Mouse (Mus musculus) inflammation-experienced regulatory T-cells, adult 16 weeks (primary cell): Measurements from ENCODE around the gene Gm3015. TPM values are rescaled to one million over a fixed set of nuclear protein-coding genes. Genes with fewer than 3 reads are reported as not detected.

Experiments used
- polyA plus RNA-seq: library from polyadenylated mRNA; unstranded; fragments of 100-300 nt; shearing (Covaris generic); gene quantifications from one replicate; pipeline ENCODE4 v1.2.1, GENCODE M21; 2017

The Gm3015 gene
- polyA plus RNA-seq = not detected

GRCm38 (mm10) chr14:42768721-42769120 lies at the start of gene Gm3015:
TSS of gene Gm3015 (minus strand) at chr14:42768821.

GRCm38 (mm10) chr14:42797887-42798286 lies 29.3 kb upstream of the Gm3015 start, which contains the start of gene Gm10377:
TSS of gene Gm10377 (minus strand) at chr14:42797987.

Other genes with a start within 250 kb of the Gm3015 start
- gene Gm8024, start 244.5 kb downstream of the Gm3015 start, polyA plus RNA-seq = not detected
- gene Gm17124, start 168.9 kb downstream of the Gm3015 start, polyA plus RNA-seq = not detected
- not detected for gene Gm3633, start 126.9 kb downstream of the Gm3015 start, polyA plus RNA-seq
- not detected for gene Gm10378, start 112.9 kb downstream of the Gm3015 start, polyA plus RNA-seq
- not detected for gene Gm10377, start 29.2 kb upstream of the Gm3015 start, polyA plus RNA-seq
- not detected for gene Gm21977, start 84.7 kb upstream of the Gm3015 start, polyA plus RNA-seq
- not detected for gene Gm8082, start 224.8 kb upstream of the Gm3015 start, polyA plus RNA-seq
- not detected for gene Gm10376, start 246.8 kb upstream of the Gm3015 start, polyA plus RNA-seq